Mouse (Mus musculus) retina, postnatal 1 day (tissue): ENCODE measurements around the gene Allc.

Experiments used
- DNase-seq: peaks from one replicate; pipeline ENCODE4 v3.0.0-alpha.2; 2012

The Allc gene

GRCm38 (mm10) chr12:28582423-28582822 lies at the start of gene Allc:
TSS of gene Allc (minus strand) at chr12:28582523.
- DNase-seq: no peak

GRCm38 (mm10) chr12:28628436-28628835 lies 46.1 kb upstream of the Allc start:
- no peak for DNase-seq

- no peak for DNase-seq
These were observed 44.8 kb upstream of the Allc start for GRCm38 (mm10) chr12:28627092-28627491.

- no peak for DNase-seq
These were observed 43.1 kb upstream of the Allc start for GRCm38 (mm10) chr12:28625407-28625806.

- no peak for DNase-seq
These were observed 41.9 kb upstream of the Allc start for GRCm38 (mm10) chr12:28624251-28624650.

- no peak for DNase-seq
These were observed 40.9 kb upstream of the Allc start, which contains the start of gene Colec11 for GRCm38 (mm10) chr12:28623195-28623594. TSS of gene Colec11 (minus strand) at chr12:28623377.

- DNase-seq: no peak
These were observed 40.3 kb upstream of the Allc start for GRCm38 (mm10) chr12:28622641-28623040.

GRCm38 (mm10) chr12:28622167-28622532 lies 39.8 kb upstream of the Allc start:
- no peak for DNase-seq

GRCm38 (mm10) chr12:28621451-28622166 lies 39.3 kb upstream of the Allc start:
- DNase-seq: no peak

GRCm38 (mm10) chr12:28617297-28617696 lies 35.0 kb upstream of the Allc start:
- DNase-seq: no peak

- no peak for DNase-seq
These were observed 32.1 kb upstream of the Allc start for GRCm38 (mm10) chr12:28614401-28614800.

- no peak for DNase-seq
These were observed 30.1 kb upstream of the Allc start for GRCm38 (mm10) chr12:28612391-28612790.

- DNase-seq: peak; percentile 76
These were observed 25.4 kb upstream of the Allc start for GRCm38 (mm10) chr12:28607546-28608305.

GRCm38 (mm10) chr12:28603494-28603893 lies 21.2 kb upstream of the Allc start:
- no peak for DNase-seq

GRCm38 (mm10) chr12:28602259-28602658 lies 19.9 kb upstream of the Allc start:
- no peak for DNase-seq

- DNase-seq: peak; percentile 80
These were observed 16.2 kb upstream of the Allc start for GRCm38 (mm10) chr12:28598526-28598991.

- DNase-seq: no peak
These were observed 15.8 kb upstream of the Allc start for GRCm38 (mm10) chr12:28598110-28598509.

- DNase-seq: no peak
These were observed 15.4 kb upstream of the Allc start for GRCm38 (mm10) chr12:28597699-28598098.

GRCm38 (mm10) chr12:28596851-28597250 lies 14.5 kb upstream of the Allc start:
- DNase-seq: peak; percentile 66

- peak; percentile 47 for DNase-seq
These were observed 8.1 kb upstream of the Allc start for GRCm38 (mm10) chr12:28590428-28590827.

GRCm38 (mm10) chr12:28589090-28589868 lies 7.0 kb upstream of the Allc start:
- peak; percentile 94 for DNase-seq

GRCm38 (mm10) chr12:28587949-28588348 lies 5.6 kb upstream of the Allc start:
- DNase-seq: no peak

- DNase-seq: no peak
These were observed 1.7 kb upstream of the Allc start for GRCm38 (mm10) chr12:28584036-28584435.
